Mouse (Mus musculus) brown adipose tissue, adult 24 weeks (tissue): ENCODE data around the gene Vat1. TPM values are rescaled to one million over a fixed set of nuclear protein-coding genes. Genes with fewer than 3 reads are reported as not detected.

Experiments
- polyA plus RNA-seq: library from polyadenylated mRNA; stranded (reverse); fragments of >200 nt; gene quantifications from 2 replicates; pipeline ENCODE4 v1.2.4, GENCODE M21; 2012; ENCODE audit not compliant: missing spikeins, insufficient read depth, insufficient read length

The Vat1 gene
- polyA plus RNA-seq, 1 experiment = 22.4 TPM

Other genes starting within 250 kb of the Vat1 start
- gene Ezh1, start 239.8 kb downstream of the Vat1 start, polyA plus RNA-seq = 13.3 and 20.7 TPM in 2 replicates
- 20.0 and 27.6 TPM in 2 replicates for gene Ramp2, start 220.2 kb downstream of the Vat1 start, polyA plus RNA-seq
- gene Vps25, start 212.5 kb downstream of the Vat1 start, polyA plus RNA-seq = 109 and 141 TPM in 2 replicates
- gene Wnk4, start 205.7 kb downstream of the Vat1 start, polyA plus RNA-seq = not detected in 2 replicates
- gene Cntd1, start 187.2 kb downstream of the Vat1 start, polyA plus RNA-seq = 0.75 and 0.79 TPM in 2 replicates
- 134 and 144 TPM in 2 replicates for gene Coa3, start 187.1 kb downstream of the Vat1 start, polyA plus RNA-seq
- 38.3 and 48.7 TPM in 2 replicates for gene Becn1, start 163.9 kb downstream of the Vat1 start, polyA plus RNA-seq
- gene Psme3, start 150.0 kb downstream of the Vat1 start, polyA plus RNA-seq = 58.0 and 79.6 TPM in 2 replicates
- 0.55 TPM in 1 of 2 replicates, not detected in the other for gene Aoc2, start 141.2 kb downstream of the Vat1 start, polyA plus RNA-seq
- 156 and 209 TPM in 2 replicates for gene Aoc3, start 135.6 kb downstream of the Vat1 start, polyA plus RNA-seq
- not detected in 2 replicates for gene G6pc, start 98.7 kb downstream of the Vat1 start, polyA plus RNA-seq
- gene Aarsd1, start 48.6 kb downstream of the Vat1 start, polyA plus RNA-seq = 20.2 and 30.5 TPM in 2 replicates
- 7.1 and 9.8 TPM in 2 replicates for gene Gm27029, start 41.4 kb downstream of the Vat1 start, polyA plus RNA-seq
- 5.6 and 5.8 TPM in 2 replicates for gene Rundc1, start 41.1 kb downstream of the Vat1 start, polyA plus RNA-seq
- gene Ptges3l, start 40.9 kb downstream of the Vat1 start, polyA plus RNA-seq = 3.8 and 4.2 TPM in 2 replicates
- 376 and 386 TPM in 2 replicates for gene Rpl27, start 23.9 kb downstream of the Vat1 start, polyA plus RNA-seq
- gene Ifi35, start 17.8 kb downstream of the Vat1 start, polyA plus RNA-seq = 14.8 and 19.7 TPM in 2 replicates
- gene Rnd2, start 1.2 kb downstream of the Vat1 start, polyA plus RNA-seq = 3.7 and 3.8 TPM in 2 replicates
- gene Brca1, start 85.7 kb upstream of the Vat1 start, polyA plus RNA-seq = 0.48 TPM in 1 of 2 replicates, not detected in the other
- 125 and 139 TPM in 2 replicates for gene Nbr1, start 85.9 kb upstream of the Vat1 start, polyA plus RNA-seq
- 31.8 and 39.5 TPM in 2 replicates for gene Tmem106a, start 116.0 kb upstream of the Vat1 start, polyA plus RNA-seq
- gene Gm11634, start 133.0 kb upstream of the Vat1 start, polyA plus RNA-seq = not detected in 2 replicates
- gene Rdm1, start 161.0 kb upstream of the Vat1 start, polyA plus RNA-seq = 27.0 and 33.3 TPM in 2 replicates
- 3.5 and 3.8 TPM in 2 replicates for gene Arl4d, start 199.3 kb upstream of the Vat1 start, polyA plus RNA-seq